Mouse (Mus musculus) MEL (cell line): ENCODE data around the gene Cmtm3.

Experiments used
- CTCF ChIP-seq, 3 experiments: IDR thresholded peaks in 2 of 3; conservative IDR thresholded peaks in 1 of 3; 2 replicates each; pipeline ENCODE4 v1.5.1; 2011 to 2012; ENCODE audit warnings: low read length in 3 of 3, low read depth in 2 of 3, mild to moderate bottlenecking in 2 of 3, improper control_type of control experiment in 1 of 3, inconsistent platforms in 1 of 3, mixed read lengths in 1 of 3, moderate library complexity in 1 of 3; ENCODE audit not compliant: control insufficient read depth in 1 of 3, insufficient read depth in 1 of 3, poor library complexity in 1 of 3, severe bottlenecking in 1 of 3
- EP300 ChIP-seq, 2 experiments: IDR thresholded peaks; 2 replicates each; pipeline ENCODE4 v1.6.1; 2011; ENCODE audit warnings: improper control_type of control experiment in 2 of 2, low read length in 2 of 2, low read depth in 1 of 2, mild to moderate bottlenecking in 1 of 2
- GATA1 ChIP-seq: IDR thresholded peaks from 2 replicates; pipeline ENCODE4 v1.6.1; 2011; ENCODE audit warnings: low read depth, low read length, improper control_type of control experiment
- HCFC1 ChIP-seq: IDR thresholded peaks from 2 replicates; pipeline ENCODE4 v1.6.1; 2012; ENCODE audit warnings: low read depth, mild to moderate bottlenecking, inconsistent platforms, low read length, improper control_type of control experiment, moderate library complexity
- MXI1 ChIP-seq: IDR thresholded peaks from 2 replicates; pipeline ENCODE4 v1.6.1; 2011; ENCODE audit warnings: mild to moderate bottlenecking, low read depth, low read length, improper control_type of control experiment
- MYC ChIP-seq: IDR thresholded peaks from 2 replicates; pipeline ENCODE4 v1.6.1; 2011; ENCODE audit warnings: low read depth, mild to moderate bottlenecking, low read length, improper control_type of control experiment, moderate library complexity
- POLR2A ChIP-seq, 2 experiments: IDR thresholded peaks; 2 replicates each; pipeline ENCODE4 v1.6.1; 2011 to 2012; ENCODE audit warnings: low read length in 2 of 2, mild to moderate bottlenecking in 2 of 2, control low read depth in 1 of 2, improper control_type of control experiment in 1 of 2, low read depth in 1 of 2, moderate library complexity in 1 of 2; ENCODE audit not compliant: control insufficient read depth in 1 of 2, insufficient read depth in 1 of 2, poor library complexity in 1 of 2
- SMC3 ChIP-seq: IDR thresholded peaks from 2 replicates; pipeline ENCODE4 v1.6.1; 2011; ENCODE audit warnings: low read depth, low read length, improper control_type of control experiment
- TCF12 ChIP-seq: IDR thresholded peaks from 2 replicates; pipeline ENCODE4 v1.6.1; 2014; ENCODE audit warnings: low read depth, mild to moderate bottlenecking, inconsistent platforms, low read length, improper control_type of control experiment, moderate library complexity
- USF1 ChIP-seq: IDR thresholded peaks from 2 replicates; pipeline ENCODE4 v1.6.1; 2014; ENCODE audit warnings: low read depth, mild to moderate bottlenecking, inconsistent platforms, low read length, improper control_type of control experiment, moderate library complexity
- ZC3H11A ChIP-seq: IDR thresholded peaks from 2 replicates; pipeline ENCODE4 v1.6.1; 2012; ENCODE audit warnings: low read depth, mild to moderate bottlenecking, inconsistent platforms, low read length, improper control_type of control experiment
- ZNF384 ChIP-seq: IDR thresholded peaks from 2 replicates; pipeline ENCODE4 v1.6.1; 2012; ENCODE audit warnings: low read depth, mild to moderate bottlenecking, inconsistent platforms, low read length, improper control_type of control experiment

GRCm38 (mm10) chr8:104386693-104387092, 47.5 kb downstream of the Cmtm3 start:
- no peak for TF ChIP-seq USF1
- no peak for TF ChIP-seq MXI1
- no peak for TF ChIP-seq CTCF (IDR thresholded peaks at IDR 0.05 in 2 of 3, conservative IDR thresholded peaks at IDR 0.05 in 1 of 3; ENCODE audit: control insufficient read depth in 1 of 3, insufficient read depth in 1 of 3, low read depth in 2 of 3, low read length in 3 of 3, poor library complexity in 1 of 3, severe bottlenecking in 1 of 3)
- TF ChIP-seq SMC3: no peak
- no peak for TF ChIP-seq MYC
- TF ChIP-seq TCF12: no peak
- TF ChIP-seq EP300 (IDR thresholded peaks at IDR 0.05; ENCODE audit: low read depth in 1 of 2, low read length in 2 of 2): no peak
- TF ChIP-seq POLR2A (IDR thresholded peaks at IDR 0.05; ENCODE audit: control insufficient read depth in 1 of 2, insufficient read depth in 1 of 2, low read depth in 1 of 2, low read length in 2 of 2, poor library complexity in 1 of 2): no peak
- TF ChIP-seq ZNF384: no peak
- 0 out of 2 replicates have a peak, but pooled peaks have one; percentile 36 for TF ChIP-seq GATA1
- TF ChIP-seq ZC3H11A: no peak
- TF ChIP-seq HCFC1: no peak
